Mouse (Mus musculus) left cerebral cortex, postnatal 14 days (tissue): ENCODE measurements around the gene Impdh1. TPM values are rescaled to one million over a fixed set of nuclear protein-coding genes. Genes with fewer than 3 reads are reported as not detected.

Source experiments
- DNase-seq, 2 experiments: peaks; one replicate each; pipeline ENCODE4 v3.0.0; 2021 to 2022; ENCODE audit warnings: low spot score in 2 of 2, mixed read lengths in 1 of 2
- intact Hi-C: fragments of 180-260 bp; cut with DNase I; formaldehyde crosslinking; loops from one replicate; pipeline ENCODE4 v1.15.1; 2025
- microRNA-seq, 2 experiments: library from miRNA; unstranded; fragments of <30 nt; microRNA quantifications; one replicate each; pipeline ENCODE4 v1.2.0; 2022
- total RNA-seq, 2 experiments: library from RNA; stranded (reverse); gene quantifications; 2 replicates each; pipeline ENCODE4 v1.2.3; 2021

Impdh1 gene
- total RNA-seq, 2 experiments from 2014 or later, result 86.5 to 99.2 TPM

GRCm38 (mm10) chr6:29160786-29161185 is 55.4 kb downstream of the Impdh1 start:
- no peak for DNase-seq
- intact Hi-C loops, result no loop called here

- intact Hi-C loops, result no loop called here
- DNase-seq, result no peak
These were observed 59.8 kb downstream of the Impdh1 start for GRCm38 (mm10) chr6:29156326-29156725.

Small RNA genes lying within 50 kb of the gene (microRNA-seq; reads per million reads assigned to microRNA genes)
- gene Gm24303, result 0 reads per million in 2 experiments

Other genes with a start within 250 kb of the Impdh1 start
- gene Lep, start 156.1 kb downstream of the Impdh1 start, total RNA-seq, result not detected
- gene Rbm28, start 51.4 kb downstream of the Impdh1 start, total RNA-seq, result 10 to 100 TPM; 35.5 to 37.3 TPM
- gene Prrt4, start 36.8 kb downstream of the Impdh1 start, total RNA-seq, result 1 to 10 TPM; 4.7 to 5.5 TPM
- gene Hilpda, start 56.1 kb upstream of the Impdh1 start, total RNA-seq, result 1 to 10 TPM; 5.7 to 6.5 TPM
- gene Fam71f2, start 63.2 kb upstream of the Impdh1 start, total RNA-seq, result under 1 TPM in 1 of 2 experiments, not detected in 1; 0.44 TPM
- not detected for gene Fam71f1, start 102.8 kb upstream of the Impdh1 start, total RNA-seq
- gene Calu, start 131.7 kb upstream of the Impdh1 start, total RNA-seq, result 10 to 100 TPM; 88.7 to 89.1 TPM
- gene Opn1sw, start 172.1 kb upstream of the Impdh1 start, total RNA-seq, result under 1 TPM; 0.33 to 0.66 TPM
- gene Ccdc136, start 179.9 kb upstream of the Impdh1 start, total RNA-seq, result 100 to 1,000 TPM in 1 of 2 experiments, 10 to 100 TPM in 1; 90.1 to 104 TPM
- 1 to 10 TPM; 2.0 to 2.2 TPM for gene Flnc, start 216.9 kb upstream of the Impdh1 start, total RNA-seq